Mouse (Mus musculus): Measurements from ENCODE around the gene 4932438H23Rik.

Gene 4932438H23Rik

GRCm38 (mm10) chr16:91057261-91057660, 37.7 kb downstream of the 4932438H23Rik start:
- Histone ChIP-seq H3K36me3 (ENCODE audit: insufficient read depth, low read length) (no peaks in the 10 kb centered on the region), H3K27me3 (ENCODE audit: insufficient read depth, low read length) (peaks cover 35% of the 10 kb centered on the region), H3K4me3 (replicated peaks; ENCODE audit: low read length) (no peak overlapping the region), H3K9me3 (ENCODE audit: low read length) (no peaks in the 10 kb centered on the region), H3K4me1 (replicated peaks; ENCODE audit: low read depth, low read length) (peaks cover 11% of the 10 kb centered on the region)
- TF ChIP-seq NANOG (IDR thresholded peaks at IDR 0.05; ENCODE audit: borderline replicate concordance, low read length), result no peak
- TF ChIP-seq POU5F1 (IDR thresholded peaks at IDR 0.05; ENCODE audit: borderline replicate concordance, low read length), result no peak
- TF ChIP-seq CTCF (conservative IDR thresholded peaks at IDR 0.05; ENCODE audit: low read length), result no peak

- H3K27me3 ChIP-seq (ENCODE audit: insufficient read depth, low read length), result peaks cover 31% of the 10 kb centered on the region
- H3K4me3 ChIP-seq (replicated peaks; ENCODE audit: low read length), result no peak overlapping the region
- TF ChIP-seq NANOG (IDR thresholded peaks at IDR 0.05; ENCODE audit: borderline replicate concordance, low read length) (no peak), CTCF (conservative IDR thresholded peaks at IDR 0.05; ENCODE audit: low read length) (no peak), POU5F1 (IDR thresholded peaks at IDR 0.05; ENCODE audit: borderline replicate concordance, low read length) (no peak)
- H3K4me1 ChIP-seq (replicated peaks; ENCODE audit: low read depth, low read length), result peaks cover 11% of the 10 kb centered on the region
- no peaks in the 10 kb centered on the region for H3K36me3 ChIP-seq (ENCODE audit: insufficient read depth, low read length)
- no peaks in the 10 kb centered on the region for H3K9me3 ChIP-seq (ENCODE audit: low read length)
Measured at GRCm38 (mm10) chr16:91056043-91056821, 38.7 kb downstream of the 4932438H23Rik start.

- TF ChIP-seq CTCF (conservative IDR thresholded peaks at IDR 0.05; ENCODE audit: low read length) (no peak), POU5F1 (IDR thresholded peaks at IDR 0.05; ENCODE audit: borderline replicate concordance, low read length) (no peak), NANOG (IDR thresholded peaks at IDR 0.05; ENCODE audit: borderline replicate concordance, low read length) (no peak)
- no peaks in the 10 kb centered on the region for H3K36me3 ChIP-seq (ENCODE audit: insufficient read depth, low read length)
- peaks cover 31% of the 10 kb centered on the region for H3K27me3 ChIP-seq (ENCODE audit: insufficient read depth, low read length)
- H3K9me3 ChIP-seq (ENCODE audit: low read length), result no peaks in the 10 kb centered on the region
- H3K4me3 ChIP-seq (replicated peaks; ENCODE audit: low read length), result no peak overlapping the region
- peaks cover 11% of the 10 kb centered on the region for H3K4me1 ChIP-seq (replicated peaks; ENCODE audit: low read depth, low read length)
Measured at GRCm38 (mm10) chr16:91055150-91055549, 39.8 kb downstream of the 4932438H23Rik start.

- H3K36me3 ChIP-seq (ENCODE audit: insufficient read depth, low read length), result no peaks in the 10 kb centered on the region
- no peak for TF ChIP-seq NANOG (IDR thresholded peaks at IDR 0.05; ENCODE audit: borderline replicate concordance, low read length)
- TF ChIP-seq CTCF (conservative IDR thresholded peaks at IDR 0.05; ENCODE audit: low read length), result no peak
- no peak for TF ChIP-seq POU5F1 (IDR thresholded peaks at IDR 0.05; ENCODE audit: borderline replicate concordance, low read length)
- H3K27me3 ChIP-seq (ENCODE audit: insufficient read depth, low read length), result peaks cover 20% of the 10 kb centered on the region; the same call in 1 of the 2 replicates
- no peaks in the 10 kb centered on the region for H3K9me3 ChIP-seq (ENCODE audit: low read length)
- H3K4me3 ChIP-seq (replicated peaks; ENCODE audit: low read length), result no peak overlapping the region
- H3K4me1 ChIP-seq (replicated peaks; ENCODE audit: low read depth, low read length), result peaks cover 14% of the 10 kb centered on the region
Measured at GRCm38 (mm10) chr16:91053599-91053998, 41.3 kb downstream of the 4932438H23Rik start.

- Histone ChIP-seq H3K27me3 (ENCODE audit: insufficient read depth, low read length) (no peaks in the 10 kb centered on the region), H3K4me3 (replicated peaks; ENCODE audit: low read length) (peak overlapping the region; percentile 91; the same call in 1 of the 2 replicates), H3K4me1 (replicated peaks; ENCODE audit: low read depth, low read length) (peaks cover 38% of the 10 kb centered on the region), H3K36me3 (ENCODE audit: insufficient read depth, low read length) (peaks cover 16% of the 10 kb centered on the region), H3K9me3 (ENCODE audit: low read length) (no peaks in the 10 kb centered on the region)
- peak; percentile 73 for TF ChIP-seq CTCF (conservative IDR thresholded peaks at IDR 0.05; ENCODE audit: low read length)
- no peak for TF ChIP-seq POU5F1 (IDR thresholded peaks at IDR 0.05; ENCODE audit: borderline replicate concordance, low read length)
Measured at GRCm38 (mm10) chr16:91045511-91045910, 49.4 kb downstream of the 4932438H23Rik start.

GRCm38 (mm10) chr16:91044270-91045182, 50.4 kb downstream of the 4932438H23Rik start, which contains the start of gene Paxbp1:
Paxbp1 (minus strand) TSS chr16:91044543.
- no peak for TF ChIP-seq NANOG (IDR thresholded peaks at IDR 0.05; ENCODE audit: borderline replicate concordance, low read length)
- TF ChIP-seq POU5F1 (IDR thresholded peaks at IDR 0.05; ENCODE audit: borderline replicate concordance, low read length), result no peak
- TF ChIP-seq CTCF (conservative IDR thresholded peaks at IDR 0.05; ENCODE audit: low read length), result no peak
- H3K9me3 ChIP-seq (ENCODE audit: low read length), result no peaks in the 10 kb centered on the region
- H3K4me3 ChIP-seq (replicated peaks; ENCODE audit: low read length), result peak within 1 kb of the TSS; percentile 91
- H3K36me3 ChIP-seq (ENCODE audit: insufficient read depth, low read length), result peaks cover 22% of the 10 kb centered on the region
- H3K4me1 ChIP-seq (replicated peaks; ENCODE audit: low read depth, low read length), result peaks cover 39% of the 10 kb centered on the region
- H3K27me3 ChIP-seq (ENCODE audit: insufficient read depth, low read length), result no peaks in the 10 kb centered on the region

- Histone ChIP-seq H3K4me3 (replicated peaks; ENCODE audit: low read length) (peak overlapping the region; percentile 91), H3K36me3 (ENCODE audit: insufficient read depth, low read length) (peaks cover 29% of the 10 kb centered on the region), H3K27me3 (ENCODE audit: insufficient read depth, low read length) (no peaks in the 10 kb centered on the region), H3K4me1 (replicated peaks; ENCODE audit: low read depth, low read length) (peaks cover 36% of the 10 kb centered on the region), H3K9me3 (ENCODE audit: low read length) (no peaks in the 10 kb centered on the region)
- no peak for TF ChIP-seq POU5F1 (IDR thresholded peaks at IDR 0.05; ENCODE audit: borderline replicate concordance, low read length)
- no peak for TF ChIP-seq NANOG (IDR thresholded peaks at IDR 0.05; ENCODE audit: borderline replicate concordance, low read length)
- no peak for TF ChIP-seq CTCF (conservative IDR thresholded peaks at IDR 0.05; ENCODE audit: low read length)
Measured at GRCm38 (mm10) chr16:91043461-91044248, 51.3 kb downstream of the 4932438H23Rik start.

All from E14TG2a.4 (cell line).